Mouse (Mus musculus): Measurements from ENCODE around the gene Tgfa.

DNA sequence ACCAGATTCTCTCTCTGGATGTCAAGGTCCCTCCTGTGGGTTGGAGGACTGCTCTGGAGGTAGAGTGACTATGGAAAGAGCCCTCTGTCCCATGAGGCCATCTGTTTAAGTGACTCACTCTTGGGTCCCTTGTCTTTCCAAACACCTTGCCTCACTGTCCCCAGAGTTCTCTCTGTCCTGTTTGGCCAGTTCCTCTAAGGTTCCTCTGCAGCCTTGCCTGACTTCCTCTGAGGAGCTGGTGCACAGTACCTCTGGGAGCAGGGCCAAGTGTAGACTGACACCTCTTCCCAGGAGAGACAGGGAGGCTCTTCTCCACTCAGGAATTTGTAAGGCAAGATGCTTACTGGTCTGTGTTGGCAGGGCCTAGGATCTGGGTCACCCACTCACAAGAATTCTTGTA is 30.6 kb downstream of the Tgfa start:
- no peak for TF ChIP-seq CTCF (IDR thresholded peaks at IDR 0.05; ENCODE audit: extremely low read depth, insufficient read depth, insufficient read length, insufficient replicate concordance)
- no peak for TF ChIP-seq POLR2A (IDR thresholded peaks at IDR 0.05; ENCODE audit: low read depth, low read length)

All from spleen, adult 2 months (tissue).